Mouse (Mus musculus): ENCODE data around the gene Ctps.
"Not testable (repeated sequence)": the region's sequence is repeated elsewhere in the genome, so short reads cannot be mapped to it uniquely, and the experiment has no call there.

The Ctps gene

DNA sequence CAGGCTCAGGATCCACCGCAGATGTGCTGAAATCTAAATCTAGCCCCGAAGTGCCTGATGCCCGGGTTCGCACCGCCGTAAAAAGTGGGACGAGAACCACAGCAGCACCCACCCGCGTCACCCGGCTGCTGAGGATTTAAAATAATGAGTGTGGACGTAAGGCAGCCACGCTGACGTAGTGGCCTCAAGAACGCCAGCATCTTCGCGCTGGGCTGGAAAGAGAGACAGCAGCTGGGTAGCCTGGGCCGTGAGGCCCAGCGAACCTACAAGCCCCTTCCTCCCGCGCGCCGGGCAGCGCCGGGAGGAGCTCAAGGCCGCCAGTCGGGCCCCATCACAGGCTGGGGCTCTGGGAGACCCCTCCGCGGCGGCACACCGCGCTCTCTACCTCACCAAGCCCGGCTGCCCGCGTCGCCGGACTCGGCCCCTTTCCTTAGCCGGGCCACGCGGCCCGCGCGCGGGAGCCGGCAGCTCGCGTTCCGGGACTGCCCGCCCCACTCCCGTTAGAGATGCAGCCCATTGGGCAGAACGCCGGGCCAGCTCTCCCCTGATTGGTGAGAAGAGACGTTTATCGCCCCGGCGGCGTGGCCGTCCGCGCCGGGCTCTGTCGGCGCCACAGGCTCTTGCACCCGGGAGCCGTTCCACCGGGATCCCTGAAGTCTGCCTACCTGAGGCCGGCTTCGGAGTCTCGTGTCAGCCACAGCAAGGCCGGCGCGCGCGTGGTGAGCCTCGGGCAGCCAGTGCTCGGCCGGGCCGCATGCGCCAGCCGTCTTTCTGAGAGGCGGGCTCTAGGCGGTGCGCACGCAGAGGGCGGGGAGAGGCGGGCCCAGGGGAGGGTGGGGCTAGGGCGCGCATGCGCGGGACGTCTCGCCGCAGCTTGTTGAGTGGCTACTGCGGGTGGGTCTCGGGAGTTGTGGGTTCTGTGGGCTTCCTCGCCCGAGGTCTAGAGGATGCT, at the start of gene Ctps:
TSS of gene Ctps (minus strand) at position 791 of the 952 bp plus-strand sequence.
- DNase-seq (ENCODE audit: low read depth, low spot score), result peak; percentile 89

DNA sequence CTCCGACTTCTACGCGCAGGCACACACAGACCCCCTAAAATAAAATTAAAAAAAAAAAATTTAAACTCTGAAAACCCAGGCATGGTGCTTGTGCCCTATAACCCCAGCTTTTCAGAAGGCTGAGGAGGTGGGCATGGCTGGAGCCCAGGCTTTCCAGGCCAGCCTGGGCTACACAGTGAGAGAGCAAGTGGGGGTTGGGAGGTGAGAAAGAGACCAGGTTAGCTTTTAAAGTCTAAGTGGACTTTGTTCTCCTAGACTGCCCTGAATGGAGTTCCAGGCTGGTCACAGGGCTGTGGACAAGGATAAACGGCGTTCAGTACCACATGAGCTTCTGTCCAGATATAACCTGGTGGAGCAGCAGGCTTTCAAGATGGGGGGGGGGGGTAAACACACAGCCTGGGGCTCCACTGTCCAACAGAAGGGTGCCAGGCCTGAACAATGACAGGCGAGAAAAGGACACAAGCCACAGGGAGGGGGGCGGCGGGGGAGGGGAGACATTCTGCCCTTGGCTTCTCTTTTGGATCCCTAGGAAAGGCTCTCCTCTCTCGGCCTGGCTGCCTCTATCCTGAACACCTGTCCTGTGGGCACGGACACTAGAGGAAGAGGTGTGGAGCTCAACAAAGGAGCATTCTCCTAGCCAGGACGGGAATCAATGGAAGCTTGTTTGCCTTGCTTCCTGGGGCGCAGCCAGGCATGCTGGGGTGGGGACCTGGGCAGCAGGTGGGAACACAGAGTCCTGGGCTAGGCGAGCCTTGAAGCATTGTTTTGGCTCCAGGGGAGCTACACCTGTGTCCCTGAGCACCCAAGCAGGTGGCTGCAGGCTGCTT, 46.3 kb upstream of the Ctps start:
- DNase-seq (ENCODE audit: low read depth, low spot score), result no peak

DNA sequence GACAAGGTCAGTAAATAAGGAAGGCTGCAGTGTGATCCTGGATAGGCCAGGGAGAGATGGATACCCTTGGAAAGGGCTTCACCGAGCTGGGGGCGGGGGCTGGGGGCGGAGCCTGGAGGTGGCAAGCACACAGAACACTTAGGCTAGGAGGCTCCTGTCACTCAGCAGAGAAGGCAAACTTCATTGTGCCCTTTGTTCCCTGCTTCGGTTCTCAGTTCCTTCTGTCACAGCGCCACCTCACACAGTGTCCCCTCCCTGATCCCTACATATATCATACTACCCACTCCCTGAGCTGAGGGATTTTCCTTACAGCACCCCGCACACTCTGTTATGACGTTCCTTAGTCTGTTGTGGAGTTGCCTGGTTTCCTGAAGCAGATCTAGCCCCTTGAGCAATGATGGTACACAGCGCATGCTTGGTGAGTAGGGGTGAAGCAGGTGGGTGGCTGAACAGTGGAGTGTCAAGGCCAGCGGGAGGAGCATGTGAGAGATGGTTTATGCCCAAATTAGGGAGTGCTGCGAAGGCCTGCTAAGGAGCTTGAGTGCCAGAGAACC, 45.5 kb upstream of the Ctps start:
- no peak for DNase-seq (ENCODE audit: low read depth, low spot score)

DNA sequence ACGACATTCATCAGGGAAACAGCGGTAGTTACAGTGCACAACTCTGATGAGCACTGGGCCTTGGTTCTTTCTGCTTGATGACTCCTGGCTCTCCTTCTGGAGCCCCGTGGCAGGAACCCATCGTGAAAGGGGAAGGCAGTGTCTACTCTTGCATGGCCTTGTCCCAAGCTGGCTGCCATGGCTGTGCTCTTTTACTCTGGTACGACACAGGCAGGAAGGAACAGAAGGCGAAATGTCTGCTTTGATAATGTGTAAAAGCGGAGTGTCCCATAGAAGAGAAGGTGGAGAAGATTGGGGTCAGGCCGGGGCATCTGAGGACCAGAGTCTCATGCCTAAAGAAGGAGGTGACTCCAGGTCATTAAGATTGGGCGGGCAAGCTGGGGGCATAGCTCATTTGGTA, 44.6 kb upstream of the Ctps start:
- DNase-seq (ENCODE audit: low read depth, low spot score), result no peak

DNA sequence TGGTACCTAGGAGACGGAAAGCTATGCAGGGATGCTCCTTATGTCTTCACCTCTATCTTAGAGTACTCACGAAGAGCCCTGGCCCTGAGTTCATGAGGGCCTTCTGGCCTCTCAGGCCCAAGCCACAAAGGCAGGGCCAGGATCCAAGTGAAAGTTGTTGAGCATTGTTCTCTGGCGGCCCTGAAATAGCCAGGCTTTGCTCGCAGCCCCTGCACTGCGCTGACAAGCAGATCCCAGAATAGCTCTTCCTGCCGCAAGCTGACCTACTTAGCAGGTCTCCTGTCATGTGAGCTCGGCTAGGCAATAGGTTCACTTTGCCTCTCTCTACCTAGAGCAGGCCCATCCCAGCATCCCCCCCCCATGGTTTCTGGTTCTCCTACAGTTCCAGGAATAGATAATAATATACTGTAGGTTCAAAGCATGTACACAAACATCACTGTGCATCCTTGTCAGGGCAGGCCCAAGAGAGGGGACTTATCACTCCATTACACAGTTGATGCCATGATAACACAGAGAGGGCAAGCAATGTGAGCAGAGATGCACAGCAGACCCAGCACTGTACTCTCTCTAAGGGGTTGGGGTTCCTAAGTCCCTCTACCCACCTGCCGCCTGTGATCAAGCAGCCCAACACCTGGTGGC, 43.7 kb upstream of the Ctps start:
- no peak for DNase-seq (ENCODE audit: low read depth, low spot score)

DNA sequence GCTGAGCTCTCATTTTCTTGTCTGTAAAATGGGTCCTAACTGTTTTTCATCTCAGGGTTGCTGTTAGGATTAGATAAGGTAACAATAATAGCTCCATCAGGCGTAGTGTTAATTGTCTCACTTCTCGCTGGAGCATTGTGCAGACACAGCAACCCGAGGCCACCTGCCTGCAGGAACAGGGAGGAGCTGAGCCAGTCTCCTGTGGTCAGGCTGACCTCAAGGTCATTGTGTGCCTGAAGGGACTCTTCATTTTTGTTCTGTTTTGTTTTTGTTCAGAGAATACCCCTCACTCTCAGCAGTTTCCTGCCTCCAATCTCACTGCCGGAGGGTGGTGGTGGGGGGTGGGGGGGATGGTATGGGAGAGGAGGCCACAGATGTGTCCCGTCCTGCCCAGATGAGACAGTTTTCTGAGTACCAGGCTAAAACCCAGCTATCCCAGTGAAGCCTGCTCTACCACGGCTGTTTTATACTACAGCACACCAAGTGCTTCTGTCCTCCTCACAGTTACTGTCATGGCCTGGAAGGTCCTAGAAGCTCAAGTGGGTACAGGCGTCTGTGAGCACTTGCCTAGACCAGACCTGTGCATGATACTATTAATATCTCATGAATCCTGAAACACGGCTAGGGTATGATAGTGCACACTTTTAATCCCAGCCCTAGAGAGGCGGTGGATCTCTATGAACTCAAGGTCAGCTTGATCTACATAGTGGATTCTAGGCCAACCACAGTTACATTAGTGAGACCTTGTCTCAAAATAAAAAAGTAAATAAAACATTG, 42.4 kb upstream of the Ctps start:
- no peak for DNase-seq (ENCODE audit: low read depth, low spot score)

DNA sequence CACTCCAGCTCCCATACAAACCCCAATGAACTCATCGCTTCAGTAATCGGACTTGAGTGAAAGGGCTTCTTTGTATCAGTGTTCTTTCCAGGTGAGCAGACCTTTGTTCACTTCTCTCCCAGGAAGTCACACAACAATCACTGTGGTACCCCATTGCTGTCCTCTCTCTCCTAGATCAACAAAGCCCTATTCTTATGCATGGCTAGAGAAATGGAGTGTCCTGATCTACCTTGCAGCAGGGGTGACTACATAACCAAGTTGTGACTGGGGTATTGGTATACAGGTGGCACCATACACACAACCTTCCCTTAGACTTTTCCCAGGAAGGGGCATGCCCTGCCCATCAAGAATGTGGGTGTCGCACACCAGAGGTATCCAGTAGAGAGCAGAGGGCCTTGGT, 40.9 kb upstream of the Ctps start:
- no peak for DNase-seq (ENCODE audit: low read depth, low spot score)

DNA sequence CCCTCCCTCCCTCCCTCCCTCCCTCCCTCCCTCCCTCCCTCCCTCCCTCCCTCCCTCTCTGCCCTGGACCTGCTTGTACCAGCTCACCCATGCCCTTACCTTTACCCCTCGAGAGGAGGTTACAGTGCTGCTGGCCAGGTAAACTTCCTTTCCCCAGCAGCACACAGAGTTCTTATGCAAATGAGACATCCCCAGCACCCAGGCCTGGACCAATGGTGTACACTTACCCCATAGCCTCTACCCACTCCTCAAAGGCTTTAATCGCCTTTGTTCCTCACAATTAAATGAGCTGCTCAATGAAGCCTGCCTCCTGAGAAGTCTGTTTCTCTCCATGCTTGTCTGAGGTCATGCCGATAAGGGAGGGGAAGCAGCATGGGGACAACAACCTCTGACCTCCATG, 36.9 kb upstream of the Ctps start:
- DNase-seq (ENCODE audit: low read depth, low spot score), result no peak

DNA sequence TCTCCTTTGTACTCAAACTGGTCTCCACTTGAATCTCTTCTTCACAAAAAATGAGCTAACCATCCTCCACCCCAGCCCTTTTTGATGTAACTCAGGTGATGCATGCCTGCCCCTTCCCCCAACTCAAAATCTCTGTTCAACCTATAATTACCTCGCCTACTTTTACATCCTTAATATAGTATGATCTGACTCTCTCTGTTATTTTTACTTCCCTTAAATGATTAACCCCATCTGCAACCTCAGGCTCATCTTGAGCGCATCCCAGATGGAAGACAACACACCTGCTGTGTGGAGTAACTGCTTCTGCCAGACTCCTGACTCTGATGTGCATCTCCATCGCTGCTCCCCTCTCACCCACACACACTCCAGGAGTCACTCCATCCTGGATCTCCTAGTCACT, 32.6 kb upstream of the Ctps start:
- DNase-seq (ENCODE audit: low read depth, low spot score), result no peak

DNA sequence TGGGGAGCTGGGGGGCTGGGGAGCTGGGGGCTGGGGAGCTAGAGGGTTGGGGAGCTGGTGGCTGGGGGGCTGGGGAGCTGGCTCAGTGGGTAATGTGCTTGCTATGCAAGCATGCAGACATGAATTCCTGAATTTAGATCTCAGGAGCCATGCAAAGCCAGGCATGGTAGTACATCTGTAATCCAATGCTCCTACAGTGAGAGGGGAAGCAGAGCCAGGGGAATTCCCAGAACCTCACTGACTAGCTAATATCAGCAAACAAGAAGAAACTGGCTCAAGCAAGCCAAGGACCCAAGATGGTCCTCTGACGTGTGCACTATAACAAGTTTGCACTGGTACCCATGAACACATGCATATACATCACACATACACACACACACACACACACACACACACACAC, 31.7 kb upstream of the Ctps start:
- peak; percentile 20 for DNase-seq (ENCODE audit: low read depth, low spot score)

DNA sequence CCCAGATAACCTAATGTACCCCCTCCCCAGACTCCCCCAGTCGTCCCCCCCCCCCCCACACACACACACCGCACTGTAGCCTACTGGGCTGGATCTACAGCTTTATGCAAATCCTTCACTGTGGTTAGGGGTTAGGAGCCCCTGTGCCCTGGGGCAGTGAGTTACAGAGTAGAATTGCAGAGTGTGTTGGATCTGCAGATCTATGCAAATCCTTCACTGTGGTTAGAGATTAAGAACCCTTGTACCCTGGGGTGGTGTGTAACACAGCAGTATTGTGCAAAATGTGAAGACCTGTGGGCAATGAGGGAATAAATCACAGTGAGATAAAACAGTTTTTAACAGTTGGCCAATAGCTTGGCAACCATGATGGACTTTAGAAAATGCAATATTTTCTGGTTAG, 28.8 kb upstream of the Ctps start:
- DNase-seq (ENCODE audit: low read depth, low spot score), result no peak

DNA sequence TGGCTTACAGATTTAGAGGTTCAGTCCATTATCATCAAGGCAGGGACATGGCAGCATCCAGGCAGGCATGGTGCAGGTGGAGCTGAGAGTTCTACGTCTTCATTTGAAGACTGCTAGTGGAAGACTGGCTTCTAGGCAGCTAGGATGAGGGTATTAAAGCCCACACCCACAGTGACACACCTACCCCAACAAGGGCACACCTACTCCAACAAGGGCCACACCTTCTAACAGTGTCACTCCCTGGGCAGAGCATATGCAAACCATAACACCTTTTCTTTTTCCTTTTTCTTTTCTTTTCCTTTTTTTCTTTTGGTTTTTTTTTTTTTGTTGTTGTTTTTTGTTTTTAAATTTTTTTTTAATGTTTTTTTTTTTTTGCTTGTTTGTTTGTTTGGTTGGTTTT, 26.1 kb upstream of the Ctps start:
- not testable (repeated sequence) for DNase-seq (ENCODE audit: low read depth, low spot score)

DNA sequence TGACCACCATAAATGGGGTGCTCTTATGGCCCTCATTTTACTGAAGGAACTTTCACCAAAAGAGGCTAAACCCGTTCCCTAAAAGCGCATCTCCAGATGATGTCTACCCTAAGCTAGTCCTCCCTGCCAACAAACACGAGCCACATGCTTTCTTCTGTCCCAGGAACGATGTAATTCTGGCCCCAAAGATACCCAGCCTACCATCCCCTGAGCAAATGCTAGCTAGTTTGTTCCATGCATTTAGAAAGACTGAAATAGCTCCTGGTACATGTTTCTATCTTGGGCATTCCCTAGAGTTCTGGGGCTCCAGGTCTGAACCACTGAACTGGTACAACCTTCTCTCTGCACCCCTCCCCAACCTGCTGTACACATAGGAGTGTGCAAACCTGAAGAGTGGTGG, 20.9 kb upstream of the Ctps start:
- DNase-seq (ENCODE audit: low read depth, low spot score), result no peak

DNA sequence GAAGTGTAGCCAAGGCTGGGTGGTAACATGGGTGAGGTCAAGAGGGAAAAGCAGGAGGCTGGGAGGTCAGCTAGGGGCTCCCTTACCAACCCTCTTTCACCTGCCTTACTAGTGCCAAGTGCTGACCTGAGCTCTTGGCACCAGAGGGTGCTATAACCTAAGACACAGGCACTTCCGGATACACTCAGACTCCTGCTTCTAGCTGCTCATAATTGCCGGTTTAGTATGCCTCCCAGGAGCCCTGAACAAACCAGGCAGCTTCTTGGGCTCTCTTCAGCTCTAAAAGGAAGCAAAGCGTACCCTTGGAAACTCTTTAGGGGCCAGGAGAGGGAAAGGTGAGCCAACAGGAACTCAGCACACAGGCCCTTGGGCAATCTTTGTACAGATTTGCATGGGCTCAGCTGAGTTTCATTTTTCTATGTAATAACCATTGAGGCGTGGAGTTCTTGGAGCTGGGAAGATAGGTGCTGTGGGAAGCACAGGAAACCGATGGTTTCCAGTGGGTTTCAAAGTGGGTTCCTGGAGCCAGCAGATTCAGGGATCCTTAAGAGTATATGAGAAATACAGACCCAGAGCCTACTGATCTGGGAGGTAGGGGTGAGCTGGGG, 19.8 kb upstream of the Ctps start:
- DNase-seq (ENCODE audit: low read depth, low spot score), result peak; percentile 82

DNA sequence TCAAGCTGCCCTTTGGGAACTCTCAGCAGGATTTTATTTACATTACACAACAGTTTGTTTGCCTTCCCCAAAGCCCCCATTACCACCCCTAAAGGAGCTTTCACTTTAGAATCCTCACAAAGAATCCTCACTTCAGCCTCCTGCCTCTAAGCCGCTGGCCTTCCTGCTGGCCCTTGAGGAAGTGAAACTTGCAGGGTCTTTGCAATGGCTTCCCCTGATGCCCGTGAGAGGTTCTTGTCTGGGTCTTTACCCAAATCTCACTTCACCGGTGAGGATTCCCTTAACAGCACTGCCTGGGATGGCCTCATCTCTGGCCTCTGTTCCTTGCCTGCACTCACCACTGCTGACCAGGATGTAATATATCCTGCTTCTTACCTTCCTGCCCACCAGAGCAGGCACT, 19.0 kb upstream of the Ctps start:
- DNase-seq (ENCODE audit: low read depth, low spot score), result no peak

DNA sequence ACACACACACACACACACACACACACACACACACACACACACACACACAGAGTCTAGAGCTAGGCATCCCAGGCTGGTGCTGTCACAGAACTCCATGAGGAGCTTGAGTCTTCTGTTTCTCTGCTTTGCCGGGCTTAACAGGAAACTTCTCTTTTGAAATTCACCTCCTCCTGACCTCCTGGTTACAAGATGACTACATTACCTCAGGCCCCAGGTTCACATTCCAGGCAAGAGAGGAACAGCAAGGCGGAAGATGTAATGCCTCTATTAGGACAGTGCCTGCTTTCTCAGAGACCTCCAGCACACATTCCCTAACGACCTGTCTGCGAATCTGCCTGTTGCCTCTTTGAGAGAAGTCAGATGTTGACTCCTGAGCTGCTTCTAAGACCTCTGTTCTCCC, 18.4 kb upstream of the Ctps start, which contains the start of gene Gm8439:
TSS of gene Gm8439 (plus strand) at position 301 of the 400 bp plus-strand sequence.
- DNase-seq (ENCODE audit: low read depth, low spot score), result no peak

DNA sequence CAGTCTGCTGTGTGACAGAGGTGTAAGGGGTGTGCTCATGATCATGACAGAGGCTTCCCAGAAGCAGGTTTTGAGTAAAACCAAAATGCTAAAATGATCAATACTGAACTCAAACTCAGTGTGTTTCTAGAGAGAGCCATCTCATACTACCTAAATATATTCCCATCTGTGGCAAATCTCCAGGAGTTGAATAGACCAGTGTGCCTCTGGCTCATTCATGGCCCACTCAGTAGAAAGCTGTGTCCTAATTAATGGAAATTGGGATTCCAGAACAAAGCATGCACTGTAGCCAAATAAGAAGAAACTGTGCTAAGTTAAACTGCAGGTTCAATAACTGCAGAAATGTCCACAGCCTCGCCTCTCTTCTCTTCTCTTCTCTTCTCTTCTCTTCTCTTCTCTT, 16.9 kb upstream of the Ctps start:
- no peak for DNase-seq (ENCODE audit: low read depth, low spot score)

DNA sequence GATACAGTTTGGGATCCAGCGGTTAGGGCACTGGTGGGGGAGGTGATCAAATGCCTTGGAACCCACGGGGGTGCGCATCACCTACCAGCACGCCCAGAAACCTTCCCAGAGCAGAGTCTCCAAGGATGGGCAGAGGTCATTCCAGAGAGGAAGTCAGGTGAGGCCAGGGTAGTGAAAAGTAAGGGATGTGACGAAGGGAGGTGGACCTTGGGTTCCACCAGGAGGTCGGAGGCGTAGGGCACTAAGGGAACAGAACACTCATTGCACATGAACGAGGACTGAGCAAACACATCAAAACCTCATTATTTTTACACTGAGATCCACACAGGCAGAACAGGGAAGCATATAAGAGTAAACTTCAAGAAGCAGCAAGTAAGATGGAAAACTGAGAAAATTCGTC, 11.6 kb upstream of the Ctps start:
- DNase-seq (ENCODE audit: low read depth, low spot score), result no peak

DNA sequence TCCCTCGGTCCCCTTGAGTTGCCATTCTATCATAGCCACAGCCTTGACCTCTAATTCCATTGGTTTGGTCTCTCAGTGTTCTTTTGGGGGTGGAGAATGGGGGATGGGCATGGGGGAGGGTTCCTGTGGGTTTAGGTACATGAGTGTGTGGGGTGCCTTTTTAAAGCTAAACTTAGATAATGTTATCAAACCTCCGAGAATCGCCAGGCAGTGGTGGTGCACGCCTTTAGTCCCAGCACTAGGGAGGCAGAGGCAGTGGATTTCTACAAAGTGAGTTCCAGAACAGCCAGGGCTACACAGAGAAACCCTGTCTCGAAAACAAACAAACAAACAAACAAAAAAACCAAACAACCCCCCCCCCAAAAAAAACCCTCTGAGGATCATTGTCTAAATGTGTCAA, 10.8 kb upstream of the Ctps start:
- DNase-seq (ENCODE audit: low read depth, low spot score), result no peak

DNA sequence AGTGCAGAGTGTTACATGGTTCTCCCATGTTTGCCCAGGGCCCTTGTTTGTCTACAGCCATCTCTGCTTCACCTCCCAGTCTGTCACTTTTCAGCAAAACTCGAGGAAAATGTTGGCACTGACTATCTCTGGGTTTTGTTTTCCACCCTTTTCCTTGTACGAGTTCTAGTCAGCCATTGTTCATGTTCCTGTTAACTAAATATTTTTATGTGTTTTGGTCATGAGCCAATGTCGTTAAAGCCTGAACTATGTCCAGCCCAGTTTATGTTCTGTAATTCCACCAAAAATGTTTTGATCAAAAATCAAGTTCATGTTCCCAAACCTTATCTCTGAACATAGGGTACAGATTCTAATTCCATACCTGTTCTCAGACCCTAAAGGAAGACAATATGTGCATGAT, 1.6 kb upstream of the Ctps start:
- DNase-seq (ENCODE audit: low read depth, low spot score), result no peak

DNA sequence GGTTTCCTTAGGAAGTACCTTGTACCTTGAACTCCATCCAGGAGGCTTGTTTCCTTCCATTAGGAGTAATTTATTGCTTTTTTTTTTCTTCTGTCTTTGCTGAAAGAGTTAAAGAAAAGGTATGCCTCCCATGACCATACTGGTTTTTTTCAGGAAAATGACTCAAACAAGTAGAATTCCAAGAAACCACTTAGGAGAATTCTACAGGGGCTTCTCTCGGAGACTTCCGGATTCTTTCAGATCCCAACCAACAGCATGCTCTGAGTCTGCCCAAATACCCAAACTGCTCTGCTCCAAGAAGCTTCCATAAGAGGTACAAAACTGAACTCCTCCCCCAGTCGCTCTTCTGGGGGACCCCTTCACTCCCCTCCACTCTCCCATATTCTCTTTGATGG, 991 bp upstream of the Ctps start:
- DNase-seq (ENCODE audit: low read depth, low spot score), result peak; percentile 91
